Mouse (Mus musculus) C2C12 (cell line): Measurements from ENCODE around the gene Anxa9.

Experiments used
- CTCF ChIP-seq: IDR thresholded peaks from one replicate; pipeline ENCODE4 v1.5.1; 2011; ENCODE audit not compliant: control insufficient read depth, insufficient read depth, insufficient read length
- FOSL1 ChIP-seq: IDR thresholded peaks from one replicate; pipeline ENCODE4 v1.8.0; 2011; ENCODE audit warnings: mild to moderate bottlenecking, low read length; ENCODE audit not compliant: poor library complexity, insufficient read depth, severe bottlenecking
- MAX ChIP-seq: IDR thresholded peaks from one replicate; pipeline ENCODE4 v1.6.1; 2011; ENCODE audit warnings: mild to moderate bottlenecking, control low read depth
- MYOD1 ChIP-seq: IDR thresholded peaks from one replicate; pipeline ENCODE4 v1.6.1; 2011; ENCODE audit warnings: low read depth; ENCODE audit not compliant: control insufficient read depth, insufficient read length
- MYOG ChIP-seq: IDR thresholded peaks from one replicate; pipeline ENCODE4 v1.6.1; 2011; ENCODE audit not compliant: control insufficient read depth, insufficient read length; ENCODE audit errors: extremely low read depth
- USF1 ChIP-seq: IDR thresholded peaks from one replicate; pipeline ENCODE4 v1.6.1; 2011; ENCODE audit warnings: low read depth, mild to moderate bottlenecking, control low read depth, moderate library complexity

DNA sequence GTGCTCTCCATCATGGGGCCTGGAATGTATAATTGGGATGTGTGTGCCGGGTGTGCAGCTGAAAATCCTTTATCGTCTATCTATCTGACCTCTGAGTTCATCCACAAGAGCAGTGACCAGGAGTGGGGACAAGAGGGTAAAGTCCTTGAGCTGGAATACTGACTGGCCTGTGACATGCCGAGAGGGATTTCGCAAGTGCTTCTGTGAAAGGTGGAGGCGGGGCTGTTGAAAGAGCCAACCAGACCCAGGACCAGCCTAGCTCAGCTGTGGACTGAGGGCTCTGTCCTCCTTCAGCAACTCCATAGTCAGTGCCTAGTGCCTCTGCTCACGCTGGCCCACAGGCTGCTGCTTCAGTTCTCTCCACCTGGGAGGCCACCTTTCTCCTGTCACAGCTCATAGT is 11.6 kb upstream of the Anxa9 start:
- TF ChIP-seq CTCF = no peak
- no peak for TF ChIP-seq MAX
- no peak for TF ChIP-seq MYOG
- TF ChIP-seq MYOD1 = no peak
- TF ChIP-seq FOSL1 = no peak
- TF ChIP-seq USF1 = no peak
